Mouse (Mus musculus) layer of hippocampus, adult 11-12 months (tissue): Measurements from ENCODE around the gene Zfp619.
"Not testable (repeated sequence)": the region's sequence is repeated elsewhere in the genome, so short reads cannot be mapped to it uniquely, and the experiment has no call there.

Experiments
- DNase-seq: peaks from one replicate; pipeline ENCODE4 v3.0.0; 2022; ENCODE audit warnings: low spot score

The Zfp619 gene

DNA sequence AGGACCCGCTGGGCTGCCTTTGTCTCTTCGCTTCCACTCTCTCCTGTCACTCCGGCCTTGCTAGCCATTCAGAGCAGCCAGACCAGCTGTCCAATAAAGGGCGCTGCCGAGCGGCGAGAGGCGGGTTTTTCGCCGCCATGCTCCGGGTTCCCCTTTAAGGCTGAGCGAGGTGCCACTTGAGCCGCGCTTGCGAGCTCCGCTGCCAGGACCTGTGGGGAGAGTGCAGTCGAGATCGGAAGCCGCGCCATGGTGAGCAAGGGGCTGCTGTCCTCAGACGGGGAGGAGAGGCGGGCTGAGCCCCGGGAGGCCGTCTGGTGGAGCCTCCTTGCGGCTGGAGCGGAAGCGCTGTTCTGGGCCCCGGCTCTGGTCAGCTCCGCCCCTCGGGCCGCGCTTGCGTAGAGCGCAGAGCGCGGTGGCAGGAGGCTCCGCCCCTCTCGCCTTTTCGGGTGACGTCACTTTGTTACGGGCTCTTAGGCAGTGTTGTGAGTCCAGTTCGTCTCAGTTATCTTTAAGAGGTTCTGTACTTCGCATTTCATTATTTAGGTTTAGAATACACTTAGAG is at the start of gene Zfp619:
Gene Zfp619 (plus strand): TSS at position 151 of the 562 bp plus-strand sequence.
- DNase-seq: peak; percentile 94

DNA sequence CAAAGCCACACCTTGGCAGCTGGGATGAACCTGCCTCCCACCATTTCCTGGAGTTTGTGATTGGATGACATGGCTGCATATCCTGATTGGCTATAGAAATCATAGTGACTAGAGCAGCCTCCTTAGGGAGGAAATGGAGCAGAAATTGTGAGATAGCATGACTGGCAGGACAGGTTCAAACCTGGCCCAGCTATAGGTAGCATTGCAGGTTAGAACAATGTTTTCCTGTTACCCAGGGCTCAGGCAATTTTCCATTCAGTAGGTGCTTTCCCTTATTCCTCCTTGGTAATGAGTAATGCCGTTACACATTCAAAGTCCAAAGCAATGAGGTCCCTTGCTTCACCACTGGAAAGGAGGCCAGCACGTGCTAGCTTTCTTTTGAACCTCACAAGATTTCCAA is 38.6 kb upstream of the Zfp619 start:
- no peak for DNase-seq

DNA sequence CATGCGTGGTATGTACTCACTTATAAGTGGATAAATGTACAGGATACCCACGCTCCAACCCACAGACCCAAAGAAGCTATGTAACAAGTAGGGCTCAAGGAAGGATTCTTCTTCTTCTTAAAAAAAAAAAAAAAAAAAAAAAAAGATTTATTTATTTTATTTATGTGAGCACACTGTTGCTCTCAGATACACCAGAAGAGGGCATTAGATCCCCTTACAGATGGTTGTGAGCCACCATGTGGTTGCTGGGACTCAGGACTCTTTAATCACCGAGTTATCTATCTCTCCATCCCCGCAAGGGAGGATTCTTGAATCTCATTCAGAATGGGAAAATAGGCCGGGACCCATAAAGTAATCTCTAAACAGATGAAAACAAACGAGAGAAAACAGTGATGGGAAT is 33.2 kb upstream of the Zfp619 start:
- no peak for DNase-seq

DNA sequence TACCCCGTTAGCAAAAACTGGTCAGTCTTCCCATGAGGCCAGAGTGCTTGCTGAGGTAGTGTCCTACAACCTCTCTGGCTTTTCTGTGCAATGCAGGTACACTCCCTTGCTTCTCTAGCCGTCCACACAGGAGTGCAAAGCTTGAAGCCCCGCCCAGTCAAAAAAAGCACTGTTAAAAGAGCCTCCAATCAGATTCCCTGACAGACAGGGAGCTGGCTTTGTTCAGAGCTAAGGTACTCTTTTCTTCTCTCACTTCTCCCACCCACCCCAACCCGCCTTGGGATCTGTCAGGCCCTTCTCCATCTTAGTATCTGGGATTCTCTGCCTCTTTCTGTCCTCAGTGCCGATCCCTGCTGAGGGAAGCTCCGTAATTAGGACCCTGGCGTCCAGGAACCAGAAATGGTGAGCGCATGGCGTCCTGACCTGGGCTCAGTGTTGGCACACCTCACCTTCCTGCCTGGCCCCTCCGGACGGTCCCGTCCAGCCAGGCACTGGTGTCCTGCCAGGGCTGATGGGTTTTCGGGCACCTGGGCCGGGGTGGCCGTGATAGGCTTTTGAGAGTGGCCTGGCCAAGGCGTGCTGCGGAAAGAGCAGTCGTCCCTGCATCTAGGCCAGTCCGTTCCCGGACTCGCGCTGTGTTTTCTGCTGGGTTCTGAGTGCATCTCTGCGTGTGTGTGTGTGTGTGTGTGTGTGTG is 30.3 kb upstream of the Zfp619 start:
- no peak for DNase-seq

DNA sequence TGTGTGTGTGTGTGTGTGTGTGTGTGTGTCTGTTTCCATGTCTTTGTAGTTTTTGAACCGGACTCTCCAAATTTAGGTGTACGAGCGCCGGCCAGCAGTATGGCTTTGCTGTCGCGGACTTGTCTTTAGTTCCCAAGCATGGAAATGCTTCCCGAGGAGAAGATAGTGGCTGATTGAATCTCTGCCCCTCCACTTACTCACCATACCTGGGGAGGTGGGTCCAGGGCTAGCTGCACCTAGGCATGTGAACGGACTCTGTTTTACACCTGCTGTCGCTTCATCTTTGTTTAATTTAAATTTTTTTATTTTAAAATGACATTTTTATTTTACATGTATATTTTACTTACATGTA is 29.7 kb upstream of the Zfp619 start:
- DNase-seq: no peak

DNA sequence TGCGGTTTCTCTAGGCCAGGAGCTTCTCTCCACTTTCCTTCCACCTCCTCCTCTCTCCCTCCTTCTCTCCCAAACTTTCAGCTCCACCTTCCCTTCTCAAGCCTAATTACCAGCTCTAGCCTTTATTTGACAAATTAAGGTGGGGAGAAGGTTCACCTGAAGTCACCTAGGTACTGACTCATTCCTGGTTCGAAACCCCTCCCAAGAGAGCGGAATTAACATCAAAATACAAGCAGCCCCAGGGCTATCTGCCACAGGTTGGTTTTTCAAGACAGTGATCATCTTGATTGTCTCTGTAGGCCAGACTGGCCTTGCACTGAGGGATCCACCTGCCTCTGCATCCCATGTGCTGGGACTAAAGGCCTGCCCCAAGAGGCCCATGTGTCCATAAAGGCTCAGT is 22.9 kb upstream of the Zfp619 start:
- DNase-seq: no peak

DNA sequence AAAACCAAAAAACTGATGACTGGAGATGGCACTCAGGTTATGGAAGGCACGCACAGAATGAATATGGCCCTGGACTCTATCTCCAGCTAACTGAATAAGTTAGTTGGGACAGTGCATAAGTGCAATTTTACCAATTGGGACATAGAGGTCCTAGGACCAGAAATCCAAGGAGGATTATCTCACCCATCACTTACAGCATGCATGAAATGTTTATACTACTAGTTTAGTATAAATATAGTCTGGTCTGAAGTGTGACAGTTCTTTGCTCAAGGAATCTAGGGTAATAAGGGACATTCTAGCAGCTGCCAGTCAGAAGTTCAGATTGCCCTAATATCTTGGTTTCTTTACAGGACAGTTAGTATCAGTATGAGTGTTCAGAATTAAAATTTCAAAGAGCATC is 13.5 kb upstream of the Zfp619 start:
- no peak for DNase-seq

DNA sequence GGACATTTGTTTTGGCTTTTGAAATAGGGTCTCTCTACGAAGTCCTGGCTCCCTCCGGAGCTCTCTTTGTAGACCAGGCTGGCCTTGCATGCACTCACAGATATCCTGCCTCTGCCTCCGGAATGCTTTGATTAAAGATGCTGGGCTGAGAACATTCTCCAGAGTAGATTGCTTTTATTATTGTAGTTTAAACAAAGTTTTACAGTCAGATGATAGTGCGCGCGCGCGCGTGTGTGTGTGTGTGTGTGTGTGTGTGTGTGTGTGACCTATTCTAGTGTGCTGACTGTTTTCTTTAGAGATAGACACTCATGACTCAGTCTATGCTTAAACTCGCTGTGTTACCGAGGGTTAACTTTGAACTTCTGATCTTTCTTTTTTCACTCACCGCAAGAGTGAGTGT is 796 bp downstream of the Zfp619 start:
- DNase-seq: peak; percentile 15

DNA sequence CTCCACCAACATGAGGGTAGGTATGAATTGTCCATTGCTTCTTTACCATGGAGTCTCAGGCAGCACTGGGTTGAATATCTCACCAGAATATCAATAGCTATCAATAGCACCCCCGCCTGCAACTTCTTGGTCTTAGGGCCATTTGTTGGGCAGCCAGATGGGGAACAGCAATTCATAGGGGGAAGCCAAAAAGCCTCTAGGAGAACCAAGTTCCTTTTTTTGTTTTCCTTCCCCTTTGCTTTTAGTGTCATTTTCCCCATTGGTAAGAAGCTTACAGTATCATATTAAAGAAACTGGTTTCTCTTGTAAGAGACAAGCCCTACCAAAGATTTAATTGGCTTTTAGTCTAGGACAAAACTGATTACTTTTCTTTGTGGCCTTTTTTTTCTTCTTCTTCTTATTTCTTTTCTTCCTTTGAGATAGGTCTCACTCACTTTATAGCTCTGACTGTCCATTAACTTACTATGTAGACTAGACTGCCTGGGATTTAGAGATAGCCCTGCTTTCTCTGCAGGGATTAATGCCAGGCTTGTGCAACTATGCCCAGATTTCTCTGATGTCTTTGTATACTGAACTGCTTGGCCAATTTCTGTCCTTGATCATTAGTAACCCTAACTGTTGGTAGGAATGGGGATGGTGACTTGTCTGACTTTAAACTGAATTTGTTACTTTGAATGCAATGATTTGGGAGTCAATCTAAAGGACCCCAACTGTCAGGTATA is 6.3 kb downstream of the Zfp619 start:
- DNase-seq: no peak

DNA sequence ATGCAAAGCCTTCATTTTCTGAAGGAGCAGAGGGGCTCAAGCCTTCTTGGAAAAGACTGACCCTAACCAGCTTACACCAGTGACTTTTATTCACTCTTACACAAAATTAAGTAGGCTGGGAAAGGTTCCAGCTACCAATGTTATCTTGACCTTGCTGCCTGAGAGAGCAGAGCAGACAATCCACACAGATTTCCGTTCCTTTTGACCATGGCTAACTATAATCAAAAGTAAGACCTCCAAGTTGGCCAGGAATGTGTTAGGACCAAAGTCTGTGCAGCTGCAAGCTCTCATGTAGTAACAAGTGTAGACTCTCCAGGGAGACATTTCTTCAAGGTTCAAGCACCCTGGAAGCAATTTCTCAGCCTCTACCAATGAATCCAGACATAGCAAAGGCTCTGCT is 25.6 kb downstream of the Zfp619 start:
- DNase-seq: no peak

DNA sequence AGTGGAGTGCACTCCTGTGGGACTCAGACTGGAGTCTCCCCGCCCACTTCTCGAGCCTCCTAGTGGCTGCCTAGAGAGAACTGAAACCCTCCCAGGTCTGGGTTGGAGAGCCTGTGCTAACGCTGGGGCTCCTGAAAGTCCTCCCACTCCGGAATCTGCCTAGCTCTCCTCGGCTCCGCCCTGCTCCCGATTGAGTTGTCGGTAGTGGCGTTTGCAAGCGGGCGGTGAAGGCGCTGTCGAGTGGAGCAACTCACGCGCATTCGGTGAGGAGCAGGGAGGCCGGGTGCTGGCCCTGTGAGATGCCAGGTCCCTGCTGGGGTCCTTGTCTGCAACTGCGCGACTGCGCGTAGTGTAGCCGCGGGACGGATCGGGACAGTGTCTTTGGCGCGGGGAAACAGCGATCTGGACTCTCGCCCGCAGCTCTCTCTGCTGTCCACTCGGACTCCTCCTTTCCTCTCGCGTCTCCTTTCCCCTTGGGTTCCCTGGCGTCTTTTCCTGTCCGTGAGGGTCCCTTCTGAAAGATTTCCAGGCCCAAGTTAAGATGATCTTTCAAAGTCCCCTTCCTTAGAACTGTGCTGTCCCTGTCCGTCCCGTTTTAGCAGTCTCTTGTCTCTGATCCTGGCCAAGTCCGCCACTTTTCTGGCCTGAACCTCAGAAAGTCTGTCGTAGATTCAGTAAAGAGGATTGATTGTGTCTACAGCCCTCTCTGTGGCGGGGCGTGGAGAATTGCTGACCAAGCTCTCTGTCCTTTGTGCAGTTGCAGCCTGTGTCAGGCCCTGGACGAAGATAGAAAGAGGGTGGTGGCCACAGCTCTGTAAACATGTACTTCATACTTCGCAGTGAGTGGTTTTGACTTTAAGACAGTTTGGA is 26.9 kb downstream of the Zfp619 start:
- DNase-seq: peak; percentile 67

DNA sequence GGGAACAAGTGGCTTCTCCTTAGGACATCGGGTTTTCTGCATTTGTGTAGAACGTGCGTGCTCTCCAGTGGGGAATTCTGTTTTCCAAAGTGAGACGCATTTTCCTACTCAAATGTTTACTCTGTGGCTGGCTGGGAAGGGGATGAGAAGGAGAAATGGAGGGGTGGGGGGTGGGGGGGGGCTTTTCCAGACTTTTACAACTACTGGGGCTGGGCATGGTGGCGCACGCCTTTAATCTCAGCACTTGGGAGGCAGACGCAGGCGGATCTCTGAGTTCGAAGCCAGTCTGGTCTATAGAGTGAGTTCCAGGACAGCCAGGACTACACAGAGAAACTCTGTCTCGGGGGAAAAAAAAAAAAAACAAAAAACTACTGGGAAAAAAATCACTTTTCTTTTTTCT is 27.6 kb downstream of the Zfp619 start:
- DNase-seq: no peak

DNA sequence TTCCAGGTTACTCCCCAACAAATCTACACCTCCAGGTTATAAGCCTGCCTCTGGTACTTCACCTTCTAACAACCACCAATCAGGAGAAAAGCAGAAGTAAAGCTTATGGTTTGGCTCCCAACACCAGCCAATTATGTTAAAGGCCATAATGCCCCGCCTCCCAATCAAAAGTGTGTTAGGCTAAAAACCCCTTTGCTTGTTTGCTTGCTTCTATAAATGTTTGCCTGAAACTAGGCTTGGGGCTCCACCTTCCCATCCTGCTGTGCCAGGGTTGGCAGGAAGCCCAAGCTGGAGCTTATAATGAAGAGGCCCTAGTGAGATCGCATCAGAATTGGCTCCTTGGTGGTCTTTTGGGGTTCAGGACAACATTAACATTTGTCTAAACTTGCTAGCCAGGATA is 31.8 kb downstream of the Zfp619 start:
- DNase-seq: no peak

DNA sequence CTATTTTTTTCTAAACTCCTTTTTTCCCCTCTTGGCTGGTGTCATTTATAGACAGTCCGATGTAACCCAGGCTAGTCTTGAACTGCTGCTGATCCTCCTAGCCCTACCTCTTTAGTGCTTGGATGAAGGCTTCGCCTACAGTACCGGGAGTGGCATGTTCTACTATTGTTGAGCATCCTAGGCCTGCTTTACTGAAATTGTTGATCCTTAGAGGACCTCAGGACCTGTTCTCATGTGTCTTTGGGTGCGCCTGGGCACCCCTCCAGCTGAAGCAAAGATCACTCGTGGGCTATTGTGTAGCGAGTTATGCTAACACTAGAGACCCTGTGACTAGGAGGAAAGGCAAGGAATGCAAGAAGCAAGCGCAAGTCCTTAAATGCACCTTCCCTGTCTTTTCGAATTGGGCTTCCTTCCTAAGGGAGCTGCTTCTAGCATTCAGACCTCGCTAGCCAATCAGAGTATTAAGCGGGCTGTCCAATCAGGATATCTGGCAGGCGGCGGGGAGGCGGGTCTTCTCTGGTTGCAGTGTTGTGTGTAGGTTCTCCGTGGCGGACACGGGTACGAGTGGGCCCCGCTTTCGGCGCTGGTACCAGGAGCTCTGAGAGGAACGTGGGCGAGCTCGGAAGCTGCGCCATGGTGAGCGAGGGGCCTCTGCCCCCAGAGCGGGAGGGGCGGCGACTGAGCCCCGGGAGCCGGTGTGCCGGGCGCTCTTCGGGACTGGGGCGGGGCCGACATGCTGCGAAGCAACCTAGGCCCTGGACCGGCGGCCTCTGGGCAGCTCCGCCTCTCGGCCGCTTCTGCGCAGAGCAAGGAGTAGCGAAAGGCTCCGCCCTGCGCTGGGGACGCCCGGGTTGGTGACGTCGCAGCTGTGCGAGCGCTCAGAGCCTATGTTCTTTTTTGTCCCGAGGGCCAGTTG is 34.7 kb downstream of the Zfp619 start:
- DNase-seq: peak; percentile 97

DNA sequence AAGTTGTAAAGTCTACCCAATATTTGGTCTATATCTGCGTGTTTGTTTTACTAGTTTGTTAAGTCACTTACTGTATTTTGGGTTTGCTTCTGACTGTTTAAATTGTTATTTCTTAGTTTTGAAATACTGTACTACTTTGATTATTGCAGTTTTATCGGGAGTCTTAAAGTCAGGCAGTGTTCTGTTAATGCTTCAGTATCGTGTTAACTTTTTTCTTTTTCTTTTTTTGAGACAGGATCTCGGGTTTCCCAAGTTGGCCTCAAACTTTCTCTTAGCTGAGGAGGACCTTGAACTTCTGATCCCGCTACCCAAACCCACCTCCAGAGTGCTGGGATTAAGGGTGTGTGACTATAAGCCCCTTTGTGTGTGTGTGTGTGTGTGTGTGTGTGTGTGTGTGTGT is 35.4 kb downstream of the Zfp619 start:
- DNase-seq: no peak

DNA sequence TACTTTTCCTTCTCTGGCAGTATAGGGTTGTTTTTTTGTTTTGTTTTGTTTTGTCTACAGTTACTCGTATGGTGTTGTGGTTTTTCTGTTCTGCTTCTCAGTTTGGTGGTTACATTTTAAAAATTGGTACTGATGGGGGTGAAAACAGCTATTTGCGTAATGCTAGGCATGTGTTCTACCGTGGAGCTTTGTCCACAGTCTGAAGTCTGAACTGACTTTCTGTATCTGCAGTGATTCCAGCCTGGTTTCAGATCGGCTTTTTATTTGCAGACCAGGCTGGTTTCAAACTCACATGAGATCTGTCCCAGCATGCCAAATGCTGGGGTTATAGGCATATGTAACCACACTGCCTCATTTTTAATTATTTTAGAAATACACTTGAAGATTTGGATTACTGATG is 36.3 kb downstream of the Zfp619 start:
- no peak for DNase-seq

DNA sequence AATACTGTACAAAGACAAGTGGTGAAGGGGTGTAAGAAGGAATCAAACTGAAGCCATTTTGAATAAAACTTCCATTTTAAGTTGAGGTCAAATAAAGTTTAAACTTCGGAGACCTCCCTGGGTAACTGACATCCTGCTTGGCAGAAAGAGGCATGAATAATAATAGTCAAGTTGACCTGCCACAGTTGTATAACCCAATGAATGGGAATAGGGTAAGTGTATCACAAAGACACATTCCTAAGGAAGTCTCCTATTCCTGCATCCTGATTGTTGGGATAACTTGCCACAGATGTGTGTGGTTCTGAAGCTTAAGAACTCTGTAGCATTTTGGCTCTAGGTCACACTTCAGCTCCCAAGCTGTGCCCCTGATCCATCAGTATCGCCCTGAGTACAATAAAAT is 62.5 kb downstream of the Zfp619 start:
- no peak for DNase-seq

DNA sequence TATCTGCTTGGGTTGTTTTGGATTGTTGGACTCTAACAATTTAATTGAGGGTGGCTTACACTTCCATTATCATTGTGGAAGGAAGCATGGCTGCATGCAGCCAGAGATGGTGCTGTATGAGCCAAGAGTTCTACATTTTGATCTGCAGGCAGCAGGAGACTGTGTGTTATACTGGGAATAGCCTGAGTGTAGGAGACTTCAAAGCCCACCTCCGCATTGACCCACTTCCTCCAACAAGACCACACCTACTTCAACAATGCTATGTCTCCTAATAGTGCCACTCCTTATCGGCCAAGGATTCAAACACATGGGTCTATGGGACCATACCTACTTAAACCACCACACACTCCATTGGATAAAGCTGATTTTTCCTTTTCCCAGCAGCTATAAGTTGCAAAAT is 63.0 kb downstream of the Zfp619 start:
- no peak for DNase-seq

DNA sequence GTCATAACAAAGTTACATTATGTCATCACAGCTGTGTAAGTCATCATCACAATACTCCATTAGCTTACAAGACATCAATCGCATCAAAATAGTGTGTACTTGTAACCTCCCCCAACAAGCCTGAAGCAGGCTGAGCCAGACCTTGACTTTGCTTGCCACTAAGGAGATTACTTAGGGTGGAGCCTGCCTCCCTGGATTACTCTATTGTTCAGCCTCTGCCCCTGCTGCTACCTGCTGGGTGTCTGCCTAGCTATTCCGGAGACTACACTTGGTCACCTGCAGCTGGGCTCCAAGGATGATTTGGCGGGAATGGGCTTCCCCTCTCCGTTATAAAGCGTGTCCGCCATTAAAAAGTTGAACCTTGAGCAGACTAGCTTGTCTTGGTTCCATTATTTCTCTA is 69.3 kb downstream of the Zfp619 start:
- not testable (repeated sequence) for DNase-seq

DNA sequence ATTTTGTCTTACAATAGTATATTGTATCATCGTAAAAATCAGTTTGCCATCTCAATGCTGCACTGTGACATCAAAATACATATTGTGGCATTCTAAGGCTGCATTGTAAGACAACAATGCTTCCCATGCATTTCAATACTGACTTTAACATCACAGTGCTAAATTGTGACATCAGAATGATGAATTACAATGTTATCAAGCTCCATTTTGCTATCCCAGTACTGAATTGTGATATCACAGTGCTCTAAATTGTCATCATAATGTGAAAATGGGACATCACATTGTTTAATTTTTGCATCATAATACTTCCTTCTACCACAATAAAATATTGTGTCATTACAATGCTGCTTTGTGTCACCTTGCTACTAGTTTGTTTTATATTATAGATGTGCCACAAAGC is 70.5 kb downstream of the Zfp619 start:
- no peak for DNase-seq

DNA sequence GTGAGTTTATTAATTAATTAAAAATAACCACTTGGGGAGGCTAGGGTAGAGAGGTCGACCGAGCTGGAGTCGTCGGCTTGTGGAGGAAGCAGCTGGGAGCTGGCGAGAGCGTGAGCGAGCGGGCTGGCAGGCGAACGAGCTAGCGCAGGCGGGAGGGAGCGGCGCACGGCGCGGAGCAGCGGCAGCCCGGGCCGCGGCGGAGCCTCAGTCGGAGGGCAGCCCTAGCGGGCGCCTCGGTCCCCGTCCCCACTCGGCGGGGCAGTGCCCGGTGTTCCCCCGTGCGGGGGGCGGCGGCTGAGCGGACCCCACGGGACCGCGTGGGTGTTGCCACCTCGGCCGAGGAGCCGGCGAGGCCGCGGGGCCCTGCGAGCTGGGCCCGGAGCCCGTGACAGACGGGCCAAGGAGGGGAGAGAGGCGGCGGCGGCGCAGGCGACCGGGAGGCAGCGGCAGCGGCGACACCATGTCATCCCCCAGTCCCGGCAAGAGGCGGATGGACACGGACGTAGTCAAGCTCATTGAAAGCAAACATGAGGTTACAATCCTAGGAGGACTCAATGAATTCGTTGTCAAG is 71.0 kb downstream of the Zfp619 start:
- DNase-seq: peak; percentile 26
